Mouse (Mus musculus): Measurements from ENCODE around the gene Olfr800.

GRCm38 (mm10) chr10:129612470-129612869 lies 45.0 kb upstream of the Olfr800 start, which contains the start of gene Olfr796:
- TF ChIP-seq POLR2A (IDR thresholded peaks at IDR 0.05; ENCODE audit: borderline replicate concordance, extremely low read depth, low read depth, low read length) (no peak), CTCF (IDR thresholded peaks at IDR 0.05; ENCODE audit: insufficient read depth, low read length) (no peak)
